Mouse (Mus musculus): ENCODE measurements around the gene Hlx.

The Hlx gene

DNA sequence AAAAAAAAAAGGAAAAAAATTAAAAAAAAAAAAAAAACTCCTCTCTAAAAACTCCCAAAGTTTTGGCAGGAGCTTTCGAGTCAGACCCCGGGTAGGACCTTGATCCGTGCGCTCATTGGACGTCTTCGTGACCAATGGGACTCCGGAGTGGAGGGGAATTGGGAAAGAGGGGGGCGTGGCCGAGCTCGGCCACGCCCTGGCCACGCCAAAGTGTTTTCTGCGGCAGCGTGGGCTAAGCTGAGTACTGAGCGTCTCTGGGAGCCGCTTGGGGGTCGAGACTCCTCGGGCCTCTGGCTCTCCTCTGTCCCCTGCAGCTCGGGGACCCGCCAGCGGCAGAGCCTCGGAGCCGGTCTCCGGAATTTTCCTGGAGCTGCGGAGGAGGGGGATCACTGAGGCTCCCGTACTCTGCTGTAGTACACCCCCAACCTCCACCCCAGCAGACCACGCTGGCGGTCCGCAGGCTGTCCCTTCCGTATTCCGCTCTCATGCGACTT is at the start of gene Hlx:
TSS of gene Hlx (minus strand) at position 64 of the 494 bp plus-strand sequence.
- peak; percentile 75 for DNase-seq (ENCODE audit: low read depth)

- DNase-seq (ENCODE audit: low read depth) = no peak
These were observed 49.7 kb upstream of the Hlx start for GRCm38 (mm10) chr1:184782161-184782513.

- DNase-seq (ENCODE audit: low read depth) = no peak
These were observed 49.1 kb upstream of the Hlx start for GRCm38 (mm10) chr1:184781286-184782160.

DNA sequence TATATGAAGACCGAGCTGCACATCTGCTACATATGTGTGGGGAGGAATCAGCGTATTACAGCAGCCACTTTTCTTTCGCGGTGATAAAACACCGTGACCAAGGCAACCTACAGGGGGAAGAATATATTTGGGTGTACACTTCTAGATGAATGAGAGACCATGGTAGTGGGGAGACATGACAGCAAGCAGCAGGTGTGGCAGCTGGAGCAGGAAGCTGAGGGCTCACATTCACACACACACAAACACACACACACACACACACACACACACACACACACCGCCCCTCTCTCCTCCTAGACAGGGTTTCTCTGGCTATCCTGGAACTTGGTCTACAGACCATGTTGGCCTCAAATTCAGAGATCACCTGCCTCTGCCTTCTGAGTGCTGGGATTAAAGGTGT is 45.7 kb upstream of the Hlx start:
- no peak for DNase-seq (ENCODE audit: low read depth)

GRCm38 (mm10) chr1:184777061-184777795 is 44.8 kb upstream of the Hlx start:
- no peak for DNase-seq (ENCODE audit: low read depth)

DNA sequence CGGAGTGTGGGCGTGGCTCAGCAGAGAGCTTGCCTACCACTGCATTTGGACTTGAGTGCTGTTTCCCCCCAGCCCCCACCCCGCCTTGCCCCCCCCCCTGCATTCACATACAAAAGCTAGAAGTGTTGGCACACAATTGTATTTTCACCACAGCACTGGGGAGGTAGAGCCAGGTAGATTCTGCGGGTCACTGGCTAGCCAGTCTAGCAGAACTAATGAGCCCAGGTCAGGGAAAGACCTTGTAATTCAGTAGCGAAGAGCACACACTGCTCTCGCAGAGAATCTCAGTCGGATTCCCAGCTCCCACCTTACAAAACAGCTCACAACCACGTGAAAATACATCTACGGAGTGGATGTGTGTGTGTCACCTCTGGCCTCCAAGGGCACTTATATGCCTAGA is 42.9 kb upstream of the Hlx start:
- DNase-seq (ENCODE audit: low read depth) = no peak

- no peak for DNase-seq (ENCODE audit: low read depth)
These were observed 39.5 kb upstream of the Hlx start for GRCm38 (mm10) chr1:184771891-184772249.

- DNase-seq (ENCODE audit: low read depth) = peak; percentile 66
These were observed 38.9 kb upstream of the Hlx start for GRCm38 (mm10) chr1:184771202-184771890.

DNA sequence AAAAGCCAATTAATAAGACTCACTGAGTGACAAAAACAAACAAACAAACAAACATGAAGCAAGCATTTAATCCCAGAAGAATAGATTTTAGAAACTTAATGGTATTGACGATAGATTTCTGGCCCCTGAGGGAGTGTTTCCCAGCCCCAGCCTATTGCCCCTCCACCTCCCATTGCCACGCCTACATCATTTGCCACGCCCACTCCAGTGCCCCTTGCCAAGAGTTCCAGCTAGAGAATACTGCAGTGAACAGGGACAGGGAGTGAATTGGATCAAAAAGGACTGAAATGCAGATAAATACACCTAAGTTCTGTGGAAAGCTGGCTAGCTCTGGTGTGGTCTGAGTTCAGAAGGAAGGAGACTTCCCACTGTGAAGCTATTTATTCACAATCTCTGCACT is 31.4 kb upstream of the Hlx start:
- DNase-seq (ENCODE audit: low read depth) = no peak

GRCm38 (mm10) chr1:184762941-184763340 is 30.5 kb upstream of the Hlx start:
- DNase-seq (ENCODE audit: low read depth) = no peak

- no peak for DNase-seq (ENCODE audit: low read depth)
These were observed 29.6 kb upstream of the Hlx start for GRCm38 (mm10) chr1:184761988-184762387.

GRCm38 (mm10) chr1:184752671-184753070 is 20.3 kb upstream of the Hlx start:
- DNase-seq (ENCODE audit: low read depth) = no peak

DNA sequence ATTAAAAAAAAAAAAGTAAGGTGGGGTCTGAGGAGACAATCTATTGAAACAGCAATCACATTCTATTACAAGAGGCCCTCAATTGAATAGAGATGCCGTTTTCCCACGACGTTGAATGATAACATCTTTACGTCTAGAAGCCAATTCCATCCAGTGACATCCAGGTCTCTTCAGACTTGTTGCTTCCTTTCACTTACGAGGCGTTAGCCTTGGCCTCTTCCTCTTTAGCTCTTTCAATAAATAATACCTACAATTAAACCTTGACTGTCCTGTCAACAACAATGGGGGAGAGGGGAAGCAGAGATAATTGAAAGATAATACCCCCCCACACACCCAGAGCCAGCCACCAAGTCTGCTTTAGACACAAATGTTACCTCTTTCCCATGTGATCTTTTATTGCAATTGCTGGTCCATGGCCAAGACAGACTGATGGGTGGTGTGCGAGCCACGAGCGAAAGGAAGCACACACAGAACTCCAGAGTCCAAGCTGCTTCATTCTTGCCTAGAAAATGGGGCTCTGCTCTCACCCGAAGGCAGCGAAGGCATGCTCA is 17.8 kb upstream of the Hlx start:
- no peak for DNase-seq (ENCODE audit: low read depth)

- no peak for DNase-seq (ENCODE audit: low read depth)
These were observed 16.3 kb upstream of the Hlx start for GRCm38 (mm10) chr1:184748692-184749152.

DNA sequence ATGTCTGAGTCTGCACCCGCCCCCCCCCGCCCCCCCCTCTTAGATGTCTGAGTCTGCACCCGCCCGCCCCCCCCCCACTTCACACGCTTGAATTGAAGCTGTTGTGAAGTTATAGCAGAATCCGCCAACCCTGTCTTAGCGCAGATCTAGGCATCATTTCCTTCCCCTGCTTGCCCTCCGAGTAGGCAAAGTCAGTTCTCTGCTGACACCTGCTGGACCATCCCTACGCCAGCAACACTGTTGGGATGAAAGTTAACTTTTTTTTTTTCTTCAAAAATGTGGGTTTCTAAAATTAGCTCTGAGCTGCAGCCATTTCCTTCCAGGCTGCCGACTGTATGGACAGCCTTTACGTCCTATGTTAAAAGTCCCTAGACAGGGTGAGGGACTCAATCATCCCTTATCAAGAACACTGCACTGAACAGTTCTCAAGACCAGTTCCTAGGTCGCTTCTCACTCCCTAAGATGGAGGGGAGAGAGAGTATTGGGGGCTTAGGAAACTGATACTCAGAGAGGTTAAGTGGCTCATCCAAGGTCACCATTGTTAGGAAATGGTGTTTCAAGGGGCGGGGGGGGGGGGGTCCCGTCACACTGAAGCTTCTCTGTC is 5.6 kb upstream of the Hlx start:
- DNase-seq (ENCODE audit: low read depth) = no peak

DNA sequence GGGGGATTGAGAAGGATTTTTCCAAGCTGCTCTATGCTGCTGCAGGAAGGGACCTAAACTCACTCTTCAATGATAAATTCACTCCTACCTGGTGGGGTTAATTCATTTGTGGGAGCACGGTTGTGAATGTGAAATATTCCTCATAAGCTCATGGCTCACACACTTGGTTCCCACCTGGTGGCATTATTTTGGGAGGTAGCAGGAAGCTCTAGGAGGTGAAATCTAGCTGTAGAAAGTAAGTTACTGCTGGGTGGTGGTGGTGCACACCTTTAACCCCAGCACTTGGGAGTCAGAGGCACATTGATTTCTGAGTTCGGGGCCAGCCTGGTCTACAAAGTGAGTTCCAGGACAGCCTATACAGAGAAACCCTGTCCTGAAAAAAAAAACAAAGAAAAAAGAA is 4.8 kb upstream of the Hlx start:
- DNase-seq (ENCODE audit: low read depth) = no peak

- no peak for DNase-seq (ENCODE audit: low read depth)
These were observed 3.8 kb upstream of the Hlx start for GRCm38 (mm10) chr1:184736260-184736659.

- no peak for DNase-seq (ENCODE audit: low read depth)
These were observed 2.8 kb upstream of the Hlx start for GRCm38 (mm10) chr1:184734991-184735920.

DNA sequence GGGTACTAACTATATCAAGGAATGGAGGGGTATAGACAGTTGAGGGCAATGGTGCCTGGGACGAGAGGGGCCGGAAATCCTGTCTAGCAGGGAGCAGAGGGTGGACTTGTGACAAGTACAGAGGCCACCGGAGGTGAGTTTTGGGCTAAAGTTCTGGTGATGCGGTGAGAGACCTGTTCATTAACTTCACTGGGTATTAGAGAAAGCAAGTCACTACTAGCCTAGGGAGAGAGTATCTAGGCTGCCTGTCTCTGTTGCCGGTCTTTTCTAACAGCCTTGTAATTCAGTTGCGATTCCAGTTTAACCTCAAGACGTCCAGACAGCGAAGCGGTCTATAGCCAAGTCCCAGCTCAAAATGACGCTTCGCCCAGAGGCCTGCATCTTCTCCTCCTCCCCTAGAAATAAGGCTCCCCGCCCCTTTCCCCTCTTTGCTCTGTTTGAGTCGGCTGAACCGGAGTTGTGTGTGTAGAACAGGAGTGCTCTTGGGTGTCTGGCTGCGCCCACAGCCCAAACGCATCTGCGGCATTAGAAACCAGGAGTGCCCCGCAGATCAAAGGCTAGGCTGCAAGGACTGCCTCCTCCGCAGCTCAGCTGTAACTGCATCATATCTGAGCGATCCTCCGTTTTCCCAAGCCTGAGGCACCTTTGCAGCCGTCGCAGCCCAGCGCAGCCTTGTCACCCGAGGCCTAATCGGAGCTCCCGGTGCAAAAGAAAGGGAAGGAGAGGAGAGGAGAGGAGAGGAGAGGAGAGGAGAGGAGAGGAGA is 1.8 kb upstream of the Hlx start:
- no peak for DNase-seq (ENCODE audit: low read depth)
